Mouse (Mus musculus): ENCODE measurements at regions not wholly inside any gene's neighbourhood (a gene's known extent, or its start where the extent isn't known, plus 50 kb on each side); places are given as distances from the start of the nearest gene placed in this dataset.

DNA sequence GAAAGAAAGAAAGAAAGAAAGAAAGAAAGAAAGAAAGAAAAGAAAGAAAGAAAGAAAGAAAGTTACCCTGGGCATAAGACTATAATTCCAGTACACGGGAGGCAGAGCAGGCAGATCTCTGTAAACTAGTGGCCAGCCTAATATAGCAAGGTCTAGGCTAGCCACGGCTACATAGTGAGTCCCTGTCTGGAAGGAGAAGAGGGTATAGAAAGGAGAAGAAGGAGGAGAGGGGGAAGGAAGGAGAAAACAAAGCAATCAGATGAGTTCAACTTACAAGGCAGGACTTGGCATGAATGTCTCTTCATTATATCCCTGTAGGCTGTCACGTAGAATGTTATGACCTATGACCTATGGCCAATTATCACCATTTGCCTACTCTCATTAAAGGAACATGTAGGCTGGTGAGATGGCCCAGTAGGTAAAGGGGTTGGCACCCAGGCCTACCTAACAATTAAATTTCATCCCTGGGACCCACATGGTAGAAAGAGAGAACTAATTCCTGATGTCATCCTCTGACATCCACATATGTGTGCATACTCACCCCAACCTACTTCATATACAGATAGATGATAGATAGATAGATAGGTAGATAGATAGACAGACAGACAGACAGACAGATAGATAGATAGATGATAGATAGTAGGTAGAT is 78.6 kb upstream of the Lrpprc start:
- Histone ChIP-seq H3K27ac (no peak overlapping the region), H3K4me3 (no peak overlapping the region)
- no peak for TF ChIP-seq CTCF (IDR thresholded peaks at IDR 0.05)
- DNase-seq (ENCODE audit: extremely low spot score in 1 of 2, low spot score in 2 of 2), result no peak
- intact Hi-C loops (cut with DNase I), result no loop called here

DNA sequence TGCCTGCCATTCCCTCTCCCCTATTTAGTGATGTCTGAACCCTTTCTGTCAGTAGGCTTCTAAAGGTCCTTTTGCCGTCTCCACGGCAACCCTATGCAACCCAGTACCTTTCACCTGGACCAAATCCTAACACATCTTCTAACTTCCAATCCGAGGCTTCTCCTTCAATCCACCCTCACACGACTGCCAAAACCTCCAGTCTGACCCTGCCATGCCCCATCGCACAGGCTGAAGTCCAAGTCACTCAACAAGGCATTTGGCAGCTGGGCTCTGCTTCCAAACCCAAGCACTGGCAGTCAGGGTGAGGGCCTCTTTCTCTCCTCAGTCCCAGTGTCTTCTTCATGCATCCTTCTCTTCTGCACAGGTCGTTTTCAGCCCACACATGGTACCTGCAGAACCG is 83.0 kb upstream of the Lrpprc start:
- intact Hi-C loops (cut with DNase I), result loop anchor here (10.0 kb wide), 1 partner anchor 211 kb away; no protein-coding TSS in a partner anchor
- TF ChIP-seq CTCF (IDR thresholded peaks at IDR 0.05), result no peak
- DNase-seq (ENCODE audit: extremely low spot score in 1 of 2, low spot score in 2 of 2), result no peak
- H3K27ac ChIP-seq, result no peak overlapping the region
- H3K4me3 ChIP-seq, result no peak overlapping the region

DNA sequence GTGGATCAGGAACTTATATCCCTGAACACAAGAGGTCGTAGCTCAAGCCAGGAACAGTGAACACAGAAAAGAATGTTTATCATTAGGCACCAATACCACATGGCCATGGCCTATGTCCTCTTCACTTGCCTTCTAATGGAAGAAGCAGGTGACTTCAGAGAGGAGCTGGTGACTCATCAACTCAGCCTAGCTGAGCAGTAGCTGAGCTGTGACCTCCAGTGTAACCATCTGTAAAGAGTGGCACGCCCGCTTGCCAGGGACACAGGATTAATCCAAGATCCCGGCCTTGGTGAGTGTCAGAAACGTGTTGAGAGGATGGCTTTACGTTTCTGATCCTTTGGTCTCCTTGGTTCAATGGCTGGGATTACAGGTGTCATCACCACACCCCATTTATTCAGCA is 82.0 kb upstream of the Ppm1b start:
- Histone ChIP-seq H3K4me3 (no peak overlapping the region), H3K27ac (no peak overlapping the region)
- no peak for TF ChIP-seq CTCF (IDR thresholded peaks at IDR 0.05)
- intact Hi-C loops (cut with DNase I), result loop anchor here (10.0 kb wide), 1 partner anchor 210 kb away; no protein-coding TSS in a partner anchor
- no peak for DNase-seq (ENCODE audit: extremely low spot score in 1 of 2, low spot score in 2 of 2)

GRCm38 (mm10) chr17:84875031-84875430 is 81.5 kb upstream of the Ppm1b start:
- no peak overlapping the region for H3K4me3 ChIP-seq
- no peak for TF ChIP-seq CTCF (IDR thresholded peaks at IDR 0.05)
- no peak for DNase-seq (ENCODE audit: extremely low spot score in 1 of 2, low spot score in 2 of 2)
- intact Hi-C loops (cut with DNase I), result loop anchor here (5.0 to 10.0 kb wide), 3 partner anchors 67 to 210 kb away; no protein-coding TSS in a partner anchor
- no peak overlapping the region for H3K27ac ChIP-seq

DNA sequence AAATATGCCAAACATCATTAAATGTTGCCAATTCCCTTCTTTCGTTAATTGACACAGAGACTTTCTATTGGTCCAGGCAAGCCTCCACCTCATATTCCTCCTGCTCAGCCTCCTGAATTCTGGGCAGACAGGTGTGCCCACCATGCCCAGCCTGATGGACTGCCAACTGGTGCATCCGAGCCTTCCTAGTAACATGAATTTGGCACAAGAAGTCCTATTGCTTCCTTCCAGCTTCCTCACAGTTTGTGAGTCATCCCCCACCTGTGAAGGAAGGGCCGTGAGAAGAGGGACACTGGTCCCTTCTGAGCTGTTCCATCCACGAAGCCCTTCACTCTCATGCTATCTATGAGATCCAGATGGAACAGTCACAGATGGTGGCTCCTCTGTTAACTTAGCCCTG is 80.5 kb upstream of the Ppm1b start:
- no peak for TF ChIP-seq CTCF (IDR thresholded peaks at IDR 0.05)
- intact Hi-C loops (cut with DNase I), result loop anchor here (2.0 to 10.0 kb wide), 4 partner anchors 66 to 209 kb away; partner anchors contain the start of gene Ppm1b
- no peak overlapping the region for H3K4me3 ChIP-seq
- H3K27ac ChIP-seq, result no peak overlapping the region
- DNase-seq (ENCODE audit: extremely low spot score in 1 of 2, low spot score in 2 of 2), result no peak

DNA sequence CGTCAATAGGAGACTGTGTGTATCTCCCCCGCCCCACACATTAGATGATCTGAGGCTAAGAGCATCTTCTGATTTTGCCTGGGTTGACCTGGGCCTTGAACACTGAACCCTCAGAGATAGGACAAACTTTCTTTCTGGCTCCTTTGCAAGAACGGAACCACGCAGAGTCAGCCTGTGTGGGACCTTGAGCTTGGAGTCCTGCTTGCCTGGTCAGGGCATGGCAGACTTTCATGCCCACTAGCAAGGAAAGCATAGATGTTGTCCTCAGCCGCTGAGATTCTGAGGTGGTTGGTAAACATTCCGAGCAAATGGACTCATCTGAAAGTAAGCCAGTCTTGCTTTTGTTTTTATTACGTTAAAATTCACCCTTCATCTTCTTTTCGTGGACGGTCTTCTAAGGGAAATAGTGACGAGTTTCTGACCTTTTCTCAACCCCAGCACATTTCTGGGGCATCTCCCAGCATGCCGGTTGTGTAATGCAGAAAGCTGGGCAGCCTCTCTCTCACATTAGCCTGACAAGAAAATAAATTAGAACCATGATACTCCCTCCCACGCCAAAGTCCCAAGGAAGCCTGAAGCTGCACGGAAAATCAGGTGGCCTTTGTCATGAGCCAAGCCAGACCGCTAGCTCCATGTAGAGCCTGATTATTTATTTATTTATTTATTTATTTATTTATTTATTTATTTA is 79.2 kb upstream of the Ppm1b start:
- no peak for DNase-seq (ENCODE audit: extremely low spot score in 1 of 2, low spot score in 2 of 2)
- peak overlapping the region; percentile 83 for H3K27ac ChIP-seq
- H3K4me3 ChIP-seq, result no peak overlapping the region
- intact Hi-C loops (cut with DNase I), result loop anchor here (2.0 to 10.0 kb wide), 4 partner anchors 65 to 207 kb away; partner anchors contain the start of gene Ppm1b
- TF ChIP-seq CTCF (IDR thresholded peaks at IDR 0.05), result no peak

DNA sequence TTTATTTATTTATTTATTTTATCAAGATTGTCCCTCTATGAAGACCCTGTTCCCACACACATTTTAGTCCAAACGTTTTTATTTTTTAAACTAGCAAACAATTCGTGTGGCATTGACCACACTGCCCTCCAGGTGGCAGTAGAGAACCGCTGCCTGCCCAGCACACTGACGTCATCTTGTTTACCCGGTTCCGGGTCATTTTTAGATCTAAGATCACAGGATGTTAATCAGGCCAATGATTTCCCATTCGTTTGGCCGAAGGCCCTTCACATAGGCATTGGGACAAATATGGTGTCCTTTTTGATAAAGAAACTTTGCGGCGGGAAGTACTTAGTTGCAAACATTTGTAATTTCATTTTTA is 78.7 kb upstream of the Ppm1b start:
- TF ChIP-seq CTCF (IDR thresholded peaks at IDR 0.05), result peak; percentile 92
- H3K27ac ChIP-seq, result peak overlapping the region; percentile 83
- DNase-seq (ENCODE audit: extremely low spot score in 1 of 2, low spot score in 2 of 2), result peak; percentile 55 to 73
- intact Hi-C loops (cut with DNase I), result loop anchor here (2.0 to 10.0 kb wide), 4 partner anchors 64 to 207 kb away; partner anchors contain the start of gene Ppm1b
- peak overlapping the region; percentile 38 for H3K4me3 ChIP-seq

DNA sequence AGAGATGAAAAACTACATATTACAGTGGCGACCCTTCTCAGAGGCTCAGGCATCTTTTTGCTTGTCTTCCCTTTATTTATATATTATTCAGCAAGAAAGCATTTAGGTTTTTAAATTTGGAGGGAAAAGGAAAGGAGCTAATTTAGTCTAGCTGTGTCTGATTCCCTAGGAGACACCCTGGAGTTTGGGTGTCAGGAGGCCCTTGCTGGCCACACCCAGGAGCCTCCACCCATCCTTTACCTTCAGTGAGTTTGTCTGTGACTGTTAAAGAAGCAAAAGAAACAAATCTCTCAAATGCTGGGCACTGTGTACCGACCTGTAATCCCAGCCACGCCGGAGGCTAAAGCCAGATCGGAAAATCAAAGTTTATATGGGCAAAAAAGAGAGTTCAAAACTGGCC is 78.2 kb upstream of the Ppm1b start:
- peak overlapping the region; percentile 38 for H3K4me3 ChIP-seq
- H3K27ac ChIP-seq, result peak overlapping the region; percentile 83
- TF ChIP-seq CTCF (IDR thresholded peaks at IDR 0.05), result no peak
- intact Hi-C loops (cut with DNase I), result loop anchor here (5.0 to 10.0 kb wide), 3 partner anchors 64 to 206 kb away; no protein-coding TSS in a partner anchor
- no peak for DNase-seq (ENCODE audit: extremely low spot score in 1 of 2, low spot score in 2 of 2)

DNA sequence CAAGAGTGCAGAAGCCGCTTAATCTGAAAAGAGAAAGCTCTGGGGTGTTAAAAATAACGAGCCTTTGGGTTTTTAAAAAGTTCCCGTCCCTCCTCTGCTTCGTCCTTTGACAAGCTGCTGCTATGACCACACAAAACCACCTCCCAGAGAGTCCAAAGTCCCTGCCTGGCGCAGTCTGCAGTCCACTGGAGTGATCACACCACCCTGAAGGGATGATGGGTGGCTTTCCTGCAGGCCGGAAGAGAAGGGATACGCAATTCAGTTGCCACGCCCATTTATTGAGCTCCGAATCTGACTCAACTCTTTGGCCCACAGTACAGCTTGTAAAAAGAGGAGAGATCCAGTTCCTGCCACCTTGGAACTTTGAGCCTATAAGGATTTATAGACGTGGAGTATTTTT is 77.4 kb upstream of the Ppm1b start:
- Histone ChIP-seq H3K27ac (no peak overlapping the region), H3K4me3 (no peak overlapping the region)
- no peak for DNase-seq (ENCODE audit: extremely low spot score in 1 of 2, low spot score in 2 of 2)
- TF ChIP-seq CTCF (IDR thresholded peaks at IDR 0.05), result no peak
- intact Hi-C loops (cut with DNase I), result loop anchor here (5.0 to 10.0 kb wide), 3 partner anchors 63 to 206 kb away; no protein-coding TSS in a partner anchor

DNA sequence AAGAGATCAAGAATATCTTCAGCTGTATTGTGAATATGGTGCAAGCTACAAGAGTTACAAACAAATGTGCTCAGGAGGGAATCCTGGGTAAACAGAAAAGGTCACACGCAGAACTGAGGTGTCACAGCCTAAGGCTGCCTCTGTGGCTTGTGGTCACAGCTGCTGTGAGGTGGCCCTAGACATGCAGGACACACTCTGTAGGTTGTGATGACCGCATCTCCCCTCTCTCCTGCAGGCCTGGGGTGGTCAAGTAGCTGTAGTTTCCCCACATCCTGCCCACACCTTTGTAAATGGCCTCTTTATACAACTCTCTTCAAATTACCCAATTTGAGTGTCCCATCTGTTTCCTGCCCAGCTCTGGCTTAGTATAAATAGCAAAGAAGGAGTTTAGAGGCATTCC is 75.6 kb upstream of the Ppm1b start:
- Histone ChIP-seq H3K27ac (no peak overlapping the region), H3K4me3 (no peak overlapping the region)
- intact Hi-C loops (cut with DNase I), result no loop called here
- no peak for DNase-seq (ENCODE audit: extremely low spot score in 1 of 2, low spot score in 2 of 2)
- no peak for TF ChIP-seq CTCF (IDR thresholded peaks at IDR 0.05)

DNA sequence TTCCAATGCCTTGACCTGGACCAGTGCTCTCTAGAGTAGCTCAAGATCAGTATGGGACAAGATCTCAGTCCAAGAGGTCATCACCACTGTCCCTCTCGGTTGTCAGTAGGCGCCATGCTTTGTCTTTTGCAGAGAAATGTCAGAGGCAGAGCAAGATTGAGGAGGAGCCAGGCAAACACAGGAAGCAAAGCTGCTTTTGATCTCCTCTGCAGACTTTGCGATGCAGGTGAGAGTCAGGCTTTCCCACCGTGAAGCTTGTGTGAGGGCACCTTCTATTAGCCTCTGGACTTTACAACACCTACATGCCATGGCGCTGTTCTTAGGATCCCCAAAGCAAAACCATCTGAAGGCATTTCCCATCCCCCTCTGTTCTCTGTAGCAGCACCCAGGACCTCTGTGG is 68.0 kb upstream of the Ppm1b start:
- Histone ChIP-seq H3K27ac (no peak overlapping the region), H3K4me3 (no peak overlapping the region)
- intact Hi-C loops (cut with DNase I), result no loop called here
- no peak for TF ChIP-seq CTCF (IDR thresholded peaks at IDR 0.05)
- no peak for DNase-seq (ENCODE audit: extremely low spot score in 1 of 2, low spot score in 2 of 2)

- Histone ChIP-seq H3K27ac (no peak overlapping the region), H3K4me3 (no peak overlapping the region)
- intact Hi-C loops (cut with DNase I), result no loop called here
- TF ChIP-seq CTCF (IDR thresholded peaks at IDR 0.05), result no peak
- no peak for DNase-seq (ENCODE audit: extremely low spot score in 1 of 2, low spot score in 2 of 2)
Observed at GRCm38 (mm10) chr17:84890871-84891599, 65.5 kb upstream of the Ppm1b start.
